Mouse (Mus musculus): Measurements from ENCODE around the gene Gm45021.

GRCm38 (mm10) chr6:48641391-48641790 is 52.0 kb downstream of the Gm45021 start:
- TF ChIP-seq MAFK (IDR thresholded peaks at IDR 0.05; ENCODE audit: insufficient replicate concordance, low read length): no peak
- TF ChIP-seq CTCF (conservative IDR thresholded peaks at IDR 0.05 in 1 of 2, IDR thresholded peaks at IDR 0.05 in 1 of 2; ENCODE audit: low read depth in 2 of 2, low read length in 2 of 2): no peak
- no peak for TF ChIP-seq SIN3A (IDR thresholded peaks at IDR 0.05; ENCODE audit: low read length)
- no peak for TF ChIP-seq MEF2A (IDR thresholded peaks at IDR 0.05; ENCODE audit: borderline replicate concordance, low read depth, low read length)
- TF ChIP-seq USF2 (conservative IDR thresholded peaks at IDR 0.05; ENCODE audit: low read depth, low read length): no peak
- TF ChIP-seq POLR2A (IDR thresholded peaks at IDR 0.05; ENCODE audit: low read depth, low read length): no peak
- no peak for TF ChIP-seq POLR2AphosphoS2 (IDR thresholded peaks at IDR 0.05; ENCODE audit: low read depth, low read length)
